Mouse (Mus musculus) hindbrain, embryonic 15.5 days (tissue): ENCODE measurements at regions not wholly inside any gene's neighbourhood (a gene's known extent, or its start where the extent isn't known, plus 50 kb on each side); places are given as distances from the start of the nearest gene placed in this dataset.
"Not testable (repeated sequence)": the region's sequence is repeated elsewhere in the genome, so short reads cannot be mapped to it uniquely, and the experiment has no call there.

Source experiments
- ATAC-seq: fragments of 200-750 bp; cut with Nextera tagmentation; 2 replicates; pipeline ENCODE4 v1.8.0; 2017; ENCODE audit warnings: low read depth, moderate number of reproducible peaks, moderate TSS enrichment; ENCODE audit not compliant: low FRiP score
- H3K27ac ChIP-seq: fragments of 300-500 bp; sonication (generic); replicated peaks from 2 replicates; pipeline ENCODE4 v1.5.1; 2015; ENCODE audit warnings: mild to moderate bottlenecking, inconsistent platforms
- H3K27me3 ChIP-seq: fragments of 300-500 bp; sonication (generic); 2 replicates; pipeline ENCODE4 v1.6.1; 2015; ENCODE audit warnings: control low read depth, inconsistent platforms
- H3K36me3 ChIP-seq: fragments of 300-500 bp; sonication (generic); 2 replicates; pipeline ENCODE4 v1.6.1; 2015; ENCODE audit warnings: control low read depth, inconsistent platforms
- H3K4me1 ChIP-seq: fragments of 300-500 bp; sonication (generic); replicated peaks from 2 replicates; pipeline ENCODE4 v1.6.1; 2015; ENCODE audit warnings: control low read depth, inconsistent platforms
- H3K4me2 ChIP-seq: fragments of 300-500 bp; sonication (generic); 2 replicates; pipeline ENCODE4 v1.6.1; 2015; ENCODE audit warnings: moderate library complexity, mild to moderate bottlenecking, inconsistent platforms
- H3K4me3 ChIP-seq: fragments of 300-500 bp; sonication (generic); 2 replicates; pipeline ENCODE4 v1.5.1; 2015; ENCODE audit warnings: mild to moderate bottlenecking, inconsistent platforms
- H3K9ac ChIP-seq: fragments of 300-500 bp; sonication (generic); 2 replicates; pipeline ENCODE4 v1.6.1; 2015; ENCODE audit warnings: inconsistent platforms
- H3K9me3 ChIP-seq: fragments of 300-500 bp; sonication (generic); 2 replicates; pipeline ENCODE4 v1.6.1; 2016; ENCODE audit warnings: control low read depth, inconsistent platforms
- WGBS: fragments of 180-500 bp; shearing (Covaris S2); methylation state at CpG from one replicate; pipeline ENCODE4 v1.1.7; 2015; 5-methylcytosine and 5-hydroxymethylcytosine counted together

DNA sequence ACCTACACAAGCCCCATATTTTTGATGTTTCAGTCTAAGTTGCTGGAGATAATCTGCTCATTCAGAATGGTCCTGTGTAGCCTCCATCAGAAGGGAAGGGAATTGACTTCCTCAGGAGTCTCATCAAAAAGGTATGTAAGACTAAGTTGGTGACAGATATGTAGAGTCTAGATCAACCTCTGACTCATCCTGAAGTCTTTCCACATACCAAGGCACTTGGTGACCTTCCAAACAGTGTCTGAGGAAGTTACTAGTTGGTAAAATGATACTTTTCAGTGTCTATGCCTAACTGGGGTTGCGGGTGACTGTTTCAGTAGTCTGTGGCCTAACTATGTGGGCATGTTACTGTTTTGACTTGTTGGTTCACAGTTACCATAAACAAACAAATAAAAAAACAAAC is 133.0 kb upstream of the Plcb4 start:
- 100% methylated on average over 1 of the region's 1 CpGs for WGBS
- Histone ChIP-seq H3K9ac (no peak overlapping the region), H3K9me3 (no peaks in the 10 kb centered on the region), H3K36me3 (no peaks in the 10 kb centered on the region), H3K27me3 (no peaks in the 10 kb centered on the region), H3K4me2 (no peak overlapping the region), H3K27ac (no peak overlapping the region), H3K4me3 (no peak overlapping the region), H3K4me1 (no peaks in the 10 kb centered on the region)
- ATAC-seq: no peak

DNA sequence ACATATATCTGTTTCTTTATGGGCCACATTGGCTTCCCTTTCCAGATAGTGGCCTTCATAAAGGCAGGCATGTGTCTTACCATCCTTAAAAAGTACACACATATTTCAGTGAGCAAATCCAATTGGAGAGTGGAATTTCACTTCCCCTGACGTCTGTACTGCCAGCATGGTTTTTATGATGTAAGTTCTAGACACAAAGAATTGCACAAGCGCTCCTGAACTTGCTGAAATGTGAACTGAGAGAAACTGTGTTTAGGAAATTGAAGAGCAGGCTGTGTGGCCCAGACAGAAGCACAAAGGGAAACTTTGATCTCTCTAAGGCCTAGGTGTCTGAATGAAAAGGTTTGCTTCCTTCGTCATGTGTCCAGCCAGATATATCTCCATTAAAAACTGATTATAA is 129.2 kb upstream of the Plcb4 start:
- no peak for ATAC-seq
- Histone ChIP-seq H3K4me2 (no peak overlapping the region), H3K4me1 (no peaks in the 10 kb centered on the region), H3K27ac (no peak overlapping the region), H3K4me3 (no peak overlapping the region), H3K27me3 (no peaks in the 10 kb centered on the region), H3K9ac (no peak overlapping the region), H3K9me3 (no peaks in the 10 kb centered on the region), H3K36me3 (no peaks in the 10 kb centered on the region)
- WGBS: 80% methylated on average over 3 of the region's 3 CpGs

DNA sequence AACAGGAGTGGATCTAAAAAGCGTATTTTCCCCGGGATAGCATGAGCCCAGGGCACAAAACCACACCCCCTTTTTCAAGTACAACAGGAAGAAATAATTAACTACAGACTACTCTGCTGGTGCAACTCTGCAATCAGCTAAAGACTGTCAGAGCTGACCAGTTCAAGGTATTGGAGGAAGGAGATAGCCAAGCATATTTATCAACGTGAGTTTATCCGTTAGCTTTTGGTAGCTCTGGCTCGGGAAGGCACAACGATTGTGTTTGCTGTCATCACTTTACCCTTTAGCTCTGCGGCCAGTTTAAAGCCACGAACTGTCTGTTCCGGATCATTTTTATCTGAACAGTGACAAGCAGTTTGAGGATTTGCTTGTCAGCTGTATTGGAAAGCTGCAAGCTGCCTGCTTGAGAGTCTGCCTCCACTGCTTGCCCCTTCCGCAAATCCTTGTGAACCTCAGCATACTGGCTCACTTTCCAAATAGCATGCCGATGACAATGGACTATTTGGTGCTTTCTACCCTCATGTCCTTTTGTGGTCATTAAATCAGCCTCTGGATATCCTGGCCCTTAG is 122.4 kb upstream of the Plcb4 start:
- no peaks in the 10 kb centered on the region for H3K9me3 ChIP-seq
- H3K4me3 ChIP-seq: no peak overlapping the region
- no peak overlapping the region for H3K4me2 ChIP-seq
- no peak overlapping the region for H3K27ac ChIP-seq
- no peak overlapping the region for H3K9ac ChIP-seq
- WGBS: 80% methylated on average over 11 of the region's 11 CpGs
- H3K27me3 ChIP-seq: no peaks in the 10 kb centered on the region
- no peak for ATAC-seq
- H3K4me1 ChIP-seq: 0 out of 2 replicates have a peak, but pooled peaks cover 6% of the 10 kb centered on the region
- H3K36me3 ChIP-seq: no peaks in the 10 kb centered on the region

DNA sequence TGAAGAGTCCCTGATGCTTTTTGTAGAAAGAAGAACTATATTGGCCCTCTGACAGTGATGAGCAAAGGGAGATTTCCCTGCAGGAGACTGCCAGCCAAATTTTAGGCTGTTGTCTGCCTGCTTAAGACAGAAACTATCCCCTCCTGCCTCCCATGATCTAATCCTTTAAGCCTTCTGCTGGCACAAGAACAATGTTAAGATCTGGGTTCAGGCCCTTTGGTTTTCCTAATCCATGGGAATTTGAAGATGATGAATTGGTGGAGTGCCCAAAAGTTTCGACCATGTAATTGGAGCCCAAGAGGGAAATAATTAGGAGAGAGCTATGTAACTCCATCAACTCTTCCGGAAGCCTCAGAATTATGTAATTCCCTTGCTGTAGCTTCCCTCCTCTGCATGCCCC is 120.8 kb upstream of the Plcb4 start:
- H3K4me3 ChIP-seq: no peak overlapping the region
- H3K9ac ChIP-seq: no peak overlapping the region
- 0 out of 2 replicates have a peak, but pooled peaks cover 6% of the 10 kb centered on the region for H3K4me1 ChIP-seq
- ATAC-seq: no peak
- no peaks in the 10 kb centered on the region for H3K36me3 ChIP-seq
- H3K4me2 ChIP-seq: no peak overlapping the region
- H3K9me3 ChIP-seq: no peaks in the 10 kb centered on the region
- H3K27me3 ChIP-seq: no peaks in the 10 kb centered on the region
- WGBS: 61% methylated on average over 2 of the region's 2 CpGs
- H3K27ac ChIP-seq: no peak overlapping the region

DNA sequence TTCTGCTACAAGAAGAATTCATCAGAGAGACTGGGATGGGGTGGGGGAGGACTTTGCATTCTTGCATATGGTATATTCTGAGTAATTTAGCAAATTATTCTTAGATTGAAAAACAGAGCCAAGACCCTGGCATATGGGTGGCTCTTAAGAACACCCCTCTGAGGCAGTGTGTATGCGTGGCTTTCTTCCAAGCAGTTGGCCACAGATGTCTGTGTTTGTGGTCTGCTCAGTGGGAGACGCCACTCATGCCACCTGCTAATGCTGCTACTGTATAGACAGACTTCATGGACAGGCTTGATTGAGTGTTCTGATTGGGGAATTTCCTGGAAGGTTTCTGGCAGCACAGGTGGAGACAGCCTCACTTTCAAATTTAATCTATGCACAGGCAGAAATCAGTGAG is 117.8 kb upstream of the Plcb4 start:
- Histone ChIP-seq H3K27me3 (no peaks in the 10 kb centered on the region), H3K27ac (no peak overlapping the region), H3K9ac (no peak overlapping the region), H3K4me1 (0 out of 2 replicates have a peak, but pooled peaks cover 6% of the 10 kb centered on the region), H3K36me3 (no peaks in the 10 kb centered on the region), H3K4me3 (no peak overlapping the region), H3K9me3 (no peaks in the 10 kb centered on the region), H3K4me2 (no peak overlapping the region)
- WGBS: 37% methylated on average over 2 of the region's 2 CpGs
- peak; percentile 93 for ATAC-seq

DNA sequence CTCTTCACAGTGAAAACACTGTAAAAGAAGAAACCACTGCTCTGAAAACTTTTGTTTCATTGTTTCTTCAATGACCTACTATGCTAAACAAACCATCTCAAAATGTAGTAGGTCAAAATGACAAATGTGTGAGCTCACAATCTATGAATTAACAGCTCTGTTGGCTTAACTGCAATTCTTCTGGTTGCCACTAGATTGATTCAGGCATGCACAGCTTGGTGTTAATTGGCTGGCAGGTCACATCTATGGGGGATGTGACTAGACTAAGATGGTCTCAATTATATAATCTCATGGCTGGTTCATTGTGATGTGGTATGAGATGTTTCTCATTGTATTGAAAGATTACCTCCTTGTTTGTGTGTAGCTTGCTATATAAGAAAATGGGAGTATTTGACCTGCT is 116.9 kb upstream of the Plcb4 start:
- Histone ChIP-seq H3K4me1 (0 out of 2 replicates have a peak, but pooled peaks cover 6% of the 10 kb centered on the region), H3K9ac (no peak overlapping the region), H3K4me3 (no peak overlapping the region), H3K27ac (no peak overlapping the region), H3K9me3 (no peaks in the 10 kb centered on the region), H3K36me3 (no peaks in the 10 kb centered on the region), H3K27me3 (no peaks in the 10 kb centered on the region), H3K4me2 (no peak overlapping the region)
- ATAC-seq: no peak

DNA sequence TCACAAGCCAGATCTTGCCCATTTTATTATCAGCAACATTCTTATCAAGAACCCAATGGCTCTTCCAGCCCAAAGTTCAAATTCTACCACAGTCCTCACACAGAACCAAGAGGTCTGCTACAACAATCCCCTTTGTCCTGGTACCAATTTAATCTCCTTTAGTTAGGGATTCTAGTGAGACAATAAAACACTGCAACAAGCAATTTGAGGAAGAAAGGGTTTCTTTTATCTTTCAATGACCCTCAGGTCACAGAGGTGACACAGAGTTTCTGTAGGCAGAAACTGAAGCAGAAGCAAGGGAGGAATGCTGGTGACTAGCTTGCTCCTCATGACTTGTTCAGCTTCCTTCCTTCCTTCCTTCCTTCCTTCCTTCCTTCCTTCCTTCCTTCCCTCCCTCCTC is 113.9 kb upstream of the Plcb4 start:
- ATAC-seq: no peak
- H3K4me2 ChIP-seq: no peak overlapping the region
- no peaks in the 10 kb centered on the region for H3K9me3 ChIP-seq
- 0 out of 2 replicates have a peak, but pooled peaks cover 6% of the 10 kb centered on the region for H3K4me1 ChIP-seq
- no peak overlapping the region for H3K4me3 ChIP-seq
- H3K36me3 ChIP-seq: no peaks in the 10 kb centered on the region
- H3K9ac ChIP-seq: no peak overlapping the region
- H3K27ac ChIP-seq: no peak overlapping the region
- H3K27me3 ChIP-seq: no peaks in the 10 kb centered on the region

DNA sequence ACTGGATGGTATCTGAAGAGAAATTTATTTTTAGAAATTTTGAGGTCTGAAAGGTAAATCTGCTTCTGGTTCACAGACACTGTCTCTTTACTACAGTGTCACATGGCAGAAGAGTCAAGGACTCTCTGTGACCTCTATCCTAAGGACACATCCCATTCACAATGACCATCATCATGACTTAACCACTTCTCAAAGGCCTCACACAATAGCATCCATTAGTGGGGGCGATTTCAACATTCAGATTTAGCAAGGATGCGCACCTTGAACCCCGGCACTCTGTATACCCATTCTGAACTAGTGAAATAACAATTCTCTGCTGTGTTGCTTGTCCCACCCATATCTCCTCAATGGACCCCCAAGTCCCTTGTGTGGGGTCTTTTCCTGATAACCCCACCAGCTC is 110.8 kb upstream of the Plcb4 start:
- H3K9me3 ChIP-seq: no peaks in the 10 kb centered on the region
- H3K27ac ChIP-seq: no peak overlapping the region
- H3K4me2 ChIP-seq: no peak overlapping the region
- WGBS: 89% methylated on average over 3 of the region's 3 CpGs
- no peak overlapping the region for H3K9ac ChIP-seq
- no peaks in the 10 kb centered on the region for H3K36me3 ChIP-seq
- no peak overlapping the region for H3K4me3 ChIP-seq
- H3K27me3 ChIP-seq: no peaks in the 10 kb centered on the region
- no peaks in the 10 kb centered on the region for H3K4me1 ChIP-seq
- ATAC-seq: no peak

DNA sequence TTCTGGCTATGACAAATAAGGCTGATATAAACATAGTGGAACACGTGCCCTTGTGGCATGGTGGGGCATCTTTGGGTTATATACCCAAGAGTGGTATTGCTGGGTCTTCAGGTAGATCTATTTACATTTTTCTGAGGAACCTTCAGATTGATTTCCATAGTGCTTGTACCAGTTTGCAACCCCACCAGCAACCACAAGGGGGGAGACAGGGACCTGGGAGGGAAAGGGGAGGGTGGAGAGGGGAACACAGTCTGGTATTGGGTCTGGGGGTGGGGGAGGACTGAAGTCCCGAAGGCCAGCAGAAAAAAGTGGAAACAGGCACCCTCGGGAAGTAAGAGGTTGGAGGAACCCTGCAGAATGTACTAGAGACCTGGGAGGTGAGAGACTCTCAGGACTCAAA is 105.8 kb upstream of the Plcb4 start:
- Histone ChIP-seq H3K9me3 (no peaks in the 10 kb centered on the region), H3K4me1 (no peaks in the 10 kb centered on the region), H3K4me2 (no peak overlapping the region), H3K27me3 (no peaks in the 10 kb centered on the region), H3K4me3 (no peak overlapping the region), H3K27ac (no peak overlapping the region), H3K9ac (no peak overlapping the region), H3K36me3 (no peaks in the 10 kb centered on the region)
- ATAC-seq: no peak
- WGBS: 57% methylated on average over 3 of the region's 3 CpGs

DNA sequence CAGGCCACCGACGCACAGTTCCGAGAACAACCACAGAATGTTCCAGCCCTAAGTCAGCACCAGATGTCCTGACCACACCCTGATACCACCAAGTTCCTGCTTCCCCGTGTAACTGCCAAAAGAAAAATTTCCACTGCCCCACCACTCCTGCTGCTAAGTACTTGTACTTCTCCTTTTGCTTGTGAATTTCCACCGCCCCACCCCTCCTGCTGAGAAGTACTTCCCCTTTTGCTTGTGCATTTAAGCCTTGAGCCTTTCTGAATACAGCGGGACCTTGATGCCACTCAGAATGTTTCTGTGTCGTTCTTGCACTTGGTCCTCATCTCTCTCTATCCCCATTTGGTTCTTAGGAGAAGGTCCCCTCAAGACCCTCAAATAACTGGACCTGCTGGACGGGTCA is 100.8 kb upstream of the Plcb4 start:
- H3K4me2 ChIP-seq, H3K36me3 ChIP-seq, H3K27me3 ChIP-seq, H3K9me3 ChIP-seq, H3K4me3 ChIP-seq, H3K27ac ChIP-seq, H3K9ac ChIP-seq, ATAC-seq, H3K4me1 ChIP-seq: not testable (repeated sequence)
- WGBS: 95% methylated on average over 8 of the region's 8 CpGs

DNA sequence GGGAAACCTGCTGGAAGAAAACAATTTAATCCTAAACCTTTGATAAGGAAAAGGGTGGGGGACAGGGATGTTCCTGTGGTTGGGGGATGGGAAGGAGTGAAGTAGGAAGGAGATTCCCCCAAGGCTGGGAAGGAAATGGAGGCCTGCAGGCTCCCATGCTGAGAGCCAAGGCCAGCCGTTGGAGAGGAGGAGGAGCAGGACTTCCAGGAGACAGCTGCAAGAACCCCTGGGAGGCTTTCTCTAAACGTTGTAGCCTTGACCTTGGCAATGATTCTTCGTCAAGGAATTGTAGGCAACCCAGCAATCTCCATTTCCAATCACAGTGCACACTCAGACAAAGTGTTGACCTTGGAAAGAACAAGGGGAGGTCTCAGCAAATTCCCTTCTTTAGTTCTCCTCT is 99.5 kb upstream of the Plcb4 start:
- no peak overlapping the region for H3K4me2 ChIP-seq
- H3K27me3 ChIP-seq: no peaks in the 10 kb centered on the region
- no peak overlapping the region for H3K27ac ChIP-seq
- H3K36me3 ChIP-seq: no peaks in the 10 kb centered on the region
- WGBS: 62% methylated on average over 3 of the region's 3 CpGs
- no peaks in the 10 kb centered on the region for H3K4me1 ChIP-seq
- ATAC-seq: no peak
- no peaks in the 10 kb centered on the region for H3K9me3 ChIP-seq
- H3K9ac ChIP-seq: no peak overlapping the region
- H3K4me3 ChIP-seq: no peak overlapping the region

DNA sequence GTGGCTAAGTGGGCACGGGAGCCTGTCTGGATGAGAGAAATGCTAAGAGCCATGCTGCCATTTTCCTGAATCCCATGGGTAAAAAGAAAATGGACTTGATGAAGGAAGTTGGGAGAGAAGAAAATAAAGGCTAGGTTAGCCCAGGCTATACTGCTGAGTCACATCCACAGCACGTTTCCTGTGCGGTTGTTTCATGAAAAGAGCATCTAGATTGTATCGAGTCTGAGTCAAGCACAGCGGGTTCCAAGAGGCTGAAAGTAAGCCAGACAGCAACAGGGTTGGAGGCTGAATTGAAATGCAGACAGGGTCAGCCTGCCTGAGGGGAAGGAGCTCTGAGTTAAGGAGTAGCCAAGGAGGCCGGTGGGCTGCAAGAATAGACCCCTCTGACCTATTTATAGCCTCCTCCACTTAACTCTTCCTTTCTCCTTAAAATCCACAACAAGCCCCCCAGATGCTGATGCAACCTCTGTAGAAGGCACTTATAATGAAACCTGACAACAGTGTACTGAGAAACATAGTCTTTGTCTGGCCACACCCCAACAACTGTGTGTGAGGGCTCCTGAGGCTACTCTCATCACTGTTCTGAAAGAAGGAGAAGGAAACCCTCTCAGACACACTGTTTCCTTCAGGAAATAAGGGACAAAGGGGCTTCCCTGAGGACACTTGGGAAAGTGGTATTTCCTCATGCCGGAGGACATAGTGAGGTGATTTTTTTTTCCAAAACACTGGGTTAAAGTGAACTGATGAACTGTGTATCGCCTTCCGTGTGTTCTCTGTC is 98.7 kb upstream of the Plcb4 start:
- Histone ChIP-seq H3K27ac (no peak overlapping the region), H3K4me3 (no peak overlapping the region), H3K9ac (no peak overlapping the region), H3K27me3 (no peaks in the 10 kb centered on the region), H3K4me1 (no peaks in the 10 kb centered on the region), H3K36me3 (no peaks in the 10 kb centered on the region), H3K4me2 (no peak overlapping the region), H3K9me3 (no peaks in the 10 kb centered on the region)
- WGBS: 83% methylated on average over 9 of the region's 9 CpGs
- no peak for ATAC-seq

DNA sequence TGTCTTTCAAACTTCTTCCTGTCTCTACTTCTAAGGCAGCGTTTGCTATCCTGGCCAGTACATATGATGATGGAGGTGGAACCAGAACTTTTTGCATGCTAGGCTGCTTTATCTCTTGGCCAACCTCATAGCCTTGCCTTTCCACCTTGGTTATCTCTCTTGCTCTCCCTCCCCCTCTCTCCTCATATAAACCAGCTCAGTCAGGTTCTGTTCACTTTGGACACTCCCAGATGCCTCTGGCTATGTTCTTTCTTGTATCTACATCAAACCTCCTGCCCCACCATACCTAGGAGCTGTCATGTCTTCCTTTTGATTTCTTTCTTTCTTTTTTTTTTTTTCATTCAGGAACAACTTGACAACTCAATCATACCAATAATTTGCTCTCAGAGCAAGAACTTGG is 98.0 kb upstream of the Plcb4 start:
- WGBS: 100% methylated on average over 1 of the region's 1 CpGs
- Histone ChIP-seq H3K27ac (no peak overlapping the region), H3K36me3 (no peaks in the 10 kb centered on the region), H3K27me3 (no peaks in the 10 kb centered on the region), H3K4me1 (no peaks in the 10 kb centered on the region), H3K9me3 (no peaks in the 10 kb centered on the region), H3K4me3 (no peak overlapping the region), H3K4me2 (no peak overlapping the region), H3K9ac (no peak overlapping the region)
- ATAC-seq: no peak
